Mouse (Mus musculus): ENCODE measurements around the gene Paxx.
A peak's percentile ranks its signal among the peaks of the same experiment; 100 is the strongest.

The Paxx gene

DNA sequence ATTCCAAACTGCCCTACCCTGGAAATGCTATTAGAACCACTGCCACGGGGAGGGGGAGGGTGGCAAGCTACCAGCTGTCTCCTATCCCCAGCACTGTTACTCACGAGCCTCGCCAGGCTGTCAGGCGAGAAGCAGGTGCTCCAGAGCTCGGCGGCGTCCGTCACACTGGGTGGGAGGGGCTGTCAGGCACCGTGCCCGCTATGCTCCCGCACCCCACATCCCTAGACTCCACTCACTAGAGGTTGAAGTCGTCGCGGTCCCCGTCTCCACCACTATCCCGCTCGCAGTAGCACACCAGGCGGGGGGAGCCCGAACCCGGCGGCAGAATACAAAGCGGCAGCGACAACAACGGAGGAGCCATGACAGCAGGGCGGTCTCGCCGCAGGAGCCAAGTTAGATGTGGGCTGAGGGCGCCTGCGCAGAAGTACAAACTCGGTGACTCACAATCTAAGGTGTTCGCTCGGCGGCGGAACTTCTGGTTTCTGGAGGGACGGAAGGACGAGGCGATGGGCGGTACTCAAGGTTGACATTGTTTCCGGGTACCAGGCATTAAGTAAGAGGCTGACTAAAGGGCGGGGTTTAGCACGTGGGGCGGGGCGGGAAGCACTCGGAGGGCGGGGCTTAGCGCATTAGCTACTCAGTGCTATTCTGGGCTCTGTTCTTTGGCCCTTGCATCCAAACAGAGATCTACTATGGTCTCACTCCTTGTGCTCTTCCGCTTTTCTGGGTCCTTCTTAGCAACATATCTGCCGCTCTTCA, at the start of gene Paxx:
Paxx (minus strand) TSS at position 544 of the 759 bp plus-strand sequence.
- peak; percentile 93 to 95 for DNase-seq (ENCODE audit: low spot score in 2 of 2)

DNA sequence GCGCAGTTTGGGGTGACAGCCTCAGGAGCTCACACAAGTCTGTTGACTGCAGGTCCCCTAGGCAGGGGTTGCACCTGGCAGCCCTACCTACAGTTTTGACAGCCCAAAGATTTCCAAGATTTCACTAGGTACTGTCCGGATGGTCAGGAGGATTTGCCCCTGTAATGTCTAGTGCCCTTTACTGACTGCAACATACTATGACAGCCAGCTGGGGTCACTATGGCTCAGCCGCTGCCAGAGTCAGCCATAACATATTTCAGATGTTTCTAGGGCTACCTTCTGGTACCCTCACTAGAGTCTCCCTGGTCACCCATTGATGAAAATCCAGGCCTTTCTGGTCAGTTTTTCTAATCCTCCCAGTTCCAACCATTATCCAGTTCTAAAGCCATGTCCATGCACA, 49.0 kb upstream of the Paxx start:
- no peak for DNase-seq (ENCODE audit: low spot score in 2 of 2)

DNA sequence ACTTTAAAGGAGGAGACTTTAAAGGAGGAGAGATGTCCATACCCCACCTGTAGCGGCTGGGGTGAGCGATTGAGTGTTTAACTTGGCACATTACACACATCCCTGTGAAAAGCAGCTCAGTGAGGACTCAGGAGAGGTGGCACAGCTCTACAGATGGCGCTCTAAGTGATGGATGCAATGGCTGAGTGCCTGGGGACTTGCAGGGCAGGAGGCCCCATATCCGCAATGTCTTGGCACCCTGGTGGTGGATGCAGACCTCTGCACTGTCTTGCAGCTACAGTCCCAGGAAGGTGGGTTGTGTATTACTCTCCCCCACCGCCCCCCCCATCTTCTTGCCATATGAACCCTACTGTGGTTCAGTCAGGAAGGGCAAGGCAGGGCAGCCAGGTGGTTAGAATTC, 46.1 kb upstream of the Paxx start:
- no peak for DNase-seq (ENCODE audit: low spot score in 2 of 2)

DNA sequence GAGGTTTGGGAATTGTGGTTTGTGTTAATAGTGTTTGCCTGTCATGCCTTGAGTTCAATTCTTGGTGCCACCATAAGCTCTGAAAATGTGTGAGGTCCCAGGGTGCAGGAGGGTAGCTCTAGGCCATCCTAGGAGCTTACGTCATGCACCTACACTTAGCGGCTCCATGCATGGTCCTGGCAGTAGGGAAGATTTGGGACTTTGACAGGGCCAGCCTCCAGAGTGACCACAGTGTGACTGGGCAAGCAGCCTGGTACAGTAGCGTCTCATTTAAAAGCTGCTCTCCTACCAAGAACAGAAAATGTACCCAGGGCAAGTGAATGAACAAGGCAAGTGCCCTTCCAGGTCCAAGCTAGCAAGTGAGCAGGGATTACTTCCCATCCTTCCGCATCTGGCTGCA, 45.0 kb upstream of the Paxx start:
- no peak for DNase-seq (ENCODE audit: low spot score in 2 of 2)

DNA sequence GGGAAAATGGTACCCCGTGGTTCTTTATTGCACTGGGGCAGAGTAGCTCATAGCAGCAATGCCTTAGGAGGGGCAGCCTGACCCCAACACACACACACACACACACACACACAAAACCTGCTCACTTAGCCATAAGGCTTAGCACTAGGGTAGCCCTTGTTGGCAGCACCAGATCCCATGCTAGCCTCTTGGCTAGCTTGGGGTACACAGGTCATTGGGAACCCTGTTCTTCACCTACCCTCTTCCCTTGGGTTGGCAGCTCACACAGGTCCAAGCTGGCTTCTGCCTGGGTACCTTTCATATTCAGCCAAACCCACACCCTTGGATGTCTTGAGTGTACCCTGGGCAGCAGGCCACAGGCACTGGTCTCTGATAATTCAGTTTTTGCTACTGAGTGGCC, 44.1 kb upstream of the Paxx start:
- DNase-seq (ENCODE audit: low spot score in 2 of 2) = no peak

DNA sequence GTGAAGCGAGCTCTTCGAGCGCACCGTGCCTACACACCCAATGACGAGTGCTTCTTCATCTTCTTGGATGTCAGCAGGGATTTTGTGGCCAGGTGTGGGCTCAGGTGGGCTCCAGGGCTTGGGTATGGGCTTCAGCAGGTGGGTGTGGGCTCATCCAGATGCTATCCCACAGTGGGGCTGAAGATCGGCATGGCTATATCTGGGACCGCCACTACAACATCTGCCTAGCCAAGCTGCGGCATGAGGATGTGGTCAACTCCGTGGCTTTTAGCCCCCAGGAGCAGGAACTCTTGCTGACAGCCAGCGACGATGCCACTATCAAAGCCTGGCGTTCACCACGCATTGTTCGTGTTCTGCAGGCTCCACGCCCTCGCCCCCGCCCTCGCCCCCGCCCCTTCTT, 43.6 kb upstream of the Paxx start:
- no peak for DNase-seq (ENCODE audit: low spot score in 2 of 2)

DNA sequence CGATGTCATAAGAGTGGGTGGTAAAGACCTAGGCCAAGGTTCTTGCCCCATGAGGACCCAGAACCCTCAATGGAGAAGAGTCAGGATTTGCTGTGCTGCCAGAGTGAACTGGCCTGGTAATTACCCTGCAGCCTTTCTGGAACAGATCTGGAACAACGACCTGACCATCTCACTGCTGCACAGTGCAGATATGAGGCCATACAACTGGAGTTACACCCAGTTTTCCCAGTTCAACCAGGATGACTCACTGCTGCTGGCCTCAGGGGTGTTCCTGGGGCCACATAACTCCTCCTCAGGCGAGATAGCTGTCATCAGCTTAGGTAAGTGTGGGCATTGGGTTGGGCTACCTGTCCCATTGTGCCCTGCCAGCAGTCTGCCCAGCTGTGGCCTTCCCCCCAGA, 41.8 kb upstream of the Paxx start:
- no peak for DNase-seq (ENCODE audit: low spot score in 2 of 2)

DNA sequence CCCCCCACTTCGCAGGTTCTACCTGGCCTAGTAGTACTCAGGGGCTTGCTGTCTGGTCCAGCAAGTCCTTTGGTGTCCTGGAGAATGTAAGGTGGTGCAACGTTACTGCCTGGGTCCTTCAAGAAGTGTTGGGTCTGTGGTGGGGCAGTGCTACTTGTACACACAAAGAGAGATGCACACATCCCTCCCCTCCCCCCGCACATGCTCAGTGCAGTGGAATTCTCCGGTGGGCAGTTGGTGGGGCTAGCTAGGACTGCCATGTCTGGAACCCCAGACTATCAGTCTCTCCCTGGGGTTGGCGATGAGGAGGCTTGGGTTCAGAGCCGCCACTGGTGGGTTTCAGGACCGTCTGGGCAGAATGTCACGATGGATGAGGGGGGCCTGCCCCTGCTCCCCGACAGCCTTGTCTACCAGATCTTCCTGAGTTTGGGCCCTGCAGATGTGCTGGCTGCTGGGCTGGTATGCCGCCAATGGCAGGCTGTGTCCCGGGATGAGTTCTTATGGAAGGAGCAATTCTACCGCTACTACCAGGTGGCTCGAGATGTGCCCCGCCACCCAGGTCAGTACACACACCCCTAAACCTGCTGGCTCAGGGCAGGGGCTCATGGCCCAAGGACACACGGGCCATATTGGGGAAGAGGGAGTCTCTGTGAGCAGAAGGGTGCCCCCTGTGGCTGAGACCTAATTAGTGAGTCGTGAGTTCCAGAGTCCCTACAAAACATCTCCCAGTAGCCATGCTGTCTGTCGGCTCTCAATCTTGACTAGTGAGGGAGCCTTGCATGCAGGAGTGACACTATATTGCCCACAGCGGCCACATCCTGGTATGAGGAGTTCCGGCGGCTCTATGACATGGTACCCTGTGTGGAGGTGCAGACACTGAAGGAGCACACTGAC, 40.9 kb upstream of the Paxx start, which contains the start of gene C8g:
C8g (minus strand) TSS at position 127 of the 894 bp plus-strand sequence.
- DNase-seq (ENCODE audit: low spot score in 2 of 2) = no peak

DNA sequence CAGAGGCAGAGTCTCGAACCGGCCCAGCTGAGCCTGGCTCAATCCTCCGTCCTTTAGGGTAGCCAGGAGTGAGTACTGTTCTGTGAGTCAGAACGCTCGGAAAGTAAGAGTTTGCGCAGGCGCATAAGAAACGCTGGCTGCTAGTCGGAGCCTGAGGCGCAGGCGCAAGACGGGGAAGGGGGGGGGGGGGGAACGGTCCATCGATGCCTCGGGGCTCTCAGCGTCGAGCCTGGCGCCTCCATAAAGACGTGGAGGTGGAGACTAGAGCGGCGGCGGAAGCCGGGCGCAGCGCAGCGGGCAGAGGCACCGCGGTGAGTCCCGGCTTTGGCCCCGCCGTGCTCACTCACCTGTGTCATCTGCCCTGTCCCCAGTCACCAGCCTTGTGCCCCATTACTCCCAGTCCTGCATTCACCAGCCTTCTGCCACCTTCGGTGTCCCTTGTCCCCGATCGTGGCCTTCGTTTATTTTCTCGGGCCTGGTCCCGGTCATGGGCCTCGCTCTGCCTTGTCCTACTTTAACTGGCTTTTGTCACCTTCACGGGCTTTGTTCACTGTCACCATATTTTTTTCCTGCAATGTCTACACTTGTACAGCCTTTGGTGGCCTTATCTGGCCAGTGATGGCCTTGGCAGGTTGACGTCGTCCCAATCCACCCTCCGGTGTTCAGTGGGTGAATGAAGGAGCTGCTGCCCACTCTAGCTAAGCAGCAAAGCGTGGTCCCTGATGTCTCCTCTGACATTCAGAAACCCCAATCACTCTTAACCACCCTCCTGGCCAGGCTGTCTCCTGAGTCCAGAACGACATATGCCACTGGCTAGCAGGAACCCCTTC, 39.9 kb upstream of the Paxx start, which contains the start of gene Fbxw5:
Fbxw5 (plus strand) TSS at position 175 of the 830 bp plus-strand sequence.
- DNase-seq (ENCODE audit: low spot score in 2 of 2) = peak; percentile 43 to 82

DNA sequence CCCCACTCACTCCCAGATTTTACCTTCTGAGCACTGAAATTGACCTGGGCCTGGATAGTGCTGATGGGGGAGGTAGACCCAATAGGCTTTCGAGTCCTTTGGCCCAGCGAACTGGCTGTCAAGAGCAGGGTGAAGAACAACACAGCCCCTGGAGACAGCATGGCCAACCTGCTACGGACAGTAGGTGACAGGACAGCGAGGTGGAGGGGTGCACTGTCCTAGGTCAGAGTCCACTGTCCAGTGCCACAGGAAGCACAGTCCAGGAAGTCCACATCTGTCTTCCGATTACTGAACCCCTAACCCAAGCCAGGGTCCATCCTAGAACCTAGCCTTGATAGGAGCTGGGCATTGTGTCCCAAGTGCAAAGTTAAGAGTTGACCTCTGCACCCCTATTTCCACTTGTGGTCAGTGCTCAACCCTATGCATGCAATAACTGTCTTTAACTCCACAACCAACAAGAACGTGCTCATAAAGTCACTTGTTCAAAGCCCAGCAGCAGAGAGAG, 39.2 kb upstream of the Paxx start:
- no peak for DNase-seq (ENCODE audit: low spot score in 2 of 2)

DNA sequence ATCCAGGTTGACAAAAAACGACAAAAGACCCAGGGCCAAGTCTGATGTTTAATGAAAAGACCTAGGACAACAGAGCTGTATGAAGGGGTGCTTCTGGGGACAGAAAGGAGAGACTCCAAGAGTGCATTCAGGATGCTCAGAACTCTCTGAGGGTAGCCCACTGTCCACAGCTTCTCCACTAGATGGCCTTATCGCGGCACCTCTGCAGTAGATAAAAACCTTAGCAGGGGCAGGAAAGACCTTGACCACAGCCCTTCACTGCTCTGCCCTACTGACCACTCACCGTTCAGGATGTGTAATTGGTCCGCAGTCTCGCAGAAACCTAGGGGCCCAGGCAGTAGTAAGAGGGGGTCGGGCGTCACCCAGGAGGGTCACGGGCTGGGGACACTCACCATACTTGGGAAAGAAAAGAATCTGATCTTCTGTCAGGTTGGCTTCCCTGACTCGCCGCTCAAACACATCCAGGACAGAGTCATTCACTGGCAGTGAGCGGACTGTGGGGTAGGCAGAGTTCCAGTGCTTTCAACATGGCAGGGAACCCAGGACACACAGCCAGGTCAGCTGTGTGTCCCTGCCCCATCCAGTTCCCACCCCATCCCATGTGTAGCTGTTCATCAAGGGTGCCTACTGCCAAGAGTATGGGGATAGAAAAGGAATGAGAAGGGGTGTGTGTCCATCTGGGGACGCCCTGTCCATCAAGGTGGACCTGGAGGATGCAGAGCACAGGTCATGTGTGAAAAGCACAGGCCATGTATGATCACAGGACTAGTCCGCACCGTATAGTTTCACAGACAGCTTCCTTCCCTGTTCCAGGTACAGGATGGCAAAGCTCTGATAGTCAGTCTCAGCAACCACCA, 38.0 kb upstream of the Paxx start:
- no peak for DNase-seq (ENCODE audit: low spot score in 2 of 2)

DNA sequence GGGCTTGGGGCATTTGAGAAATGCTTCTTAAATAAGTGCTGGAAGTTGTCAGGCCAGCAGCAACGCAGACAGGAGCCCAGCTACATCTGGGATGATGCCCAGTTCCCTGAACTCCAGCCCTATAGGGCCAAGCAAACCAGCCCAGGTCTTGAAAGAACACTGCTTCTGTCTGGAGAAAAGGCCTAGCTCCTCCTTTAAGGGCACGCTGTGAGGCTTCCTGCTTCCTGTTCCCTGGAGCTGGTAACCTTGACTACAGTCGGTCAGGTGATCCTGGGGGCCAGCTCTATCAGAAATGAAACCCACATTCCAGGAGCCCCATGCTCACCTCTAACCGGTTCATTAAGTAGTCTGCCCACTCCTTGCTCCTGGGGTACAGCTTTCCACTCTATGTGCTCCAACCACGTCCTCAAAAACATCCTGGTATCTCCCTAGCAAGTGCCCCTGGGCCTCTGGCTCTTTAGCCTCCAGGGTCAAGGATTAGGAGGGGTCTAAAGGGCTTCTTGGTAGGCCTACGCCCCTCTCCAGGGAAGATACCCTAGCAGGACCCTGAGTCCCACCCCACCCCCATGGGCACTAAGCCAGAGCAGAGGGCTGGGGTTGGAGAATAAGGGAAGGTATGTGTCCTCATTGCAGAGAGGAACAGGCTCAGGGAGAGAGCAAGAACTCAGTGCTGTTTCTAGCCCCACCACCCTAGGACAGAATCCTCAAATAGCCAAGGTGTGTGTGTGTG, 37.1 kb upstream of the Paxx start:
- DNase-seq (ENCODE audit: low spot score in 2 of 2) = no peak

DNA sequence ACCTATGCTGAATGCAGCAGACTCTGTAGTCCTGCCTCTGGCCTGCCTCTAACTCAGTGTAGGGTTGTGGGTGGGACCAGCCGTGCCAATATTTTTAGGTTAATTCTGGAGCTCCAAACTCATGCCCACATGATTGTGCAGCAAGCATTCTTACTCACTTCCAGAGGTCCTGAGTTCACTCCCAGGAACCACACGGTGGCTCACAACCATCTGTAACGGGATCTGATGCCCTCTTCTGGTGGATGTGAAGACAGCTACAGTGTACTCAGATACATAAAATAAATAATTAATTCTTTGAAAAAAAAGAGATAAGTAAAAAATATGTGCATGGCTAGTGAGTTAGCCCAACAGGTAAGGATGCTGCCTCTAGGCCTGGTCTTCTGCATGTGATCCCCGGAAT, 35.6 kb upstream of the Paxx start:
- DNase-seq (ENCODE audit: low spot score in 2 of 2) = no peak

DNA sequence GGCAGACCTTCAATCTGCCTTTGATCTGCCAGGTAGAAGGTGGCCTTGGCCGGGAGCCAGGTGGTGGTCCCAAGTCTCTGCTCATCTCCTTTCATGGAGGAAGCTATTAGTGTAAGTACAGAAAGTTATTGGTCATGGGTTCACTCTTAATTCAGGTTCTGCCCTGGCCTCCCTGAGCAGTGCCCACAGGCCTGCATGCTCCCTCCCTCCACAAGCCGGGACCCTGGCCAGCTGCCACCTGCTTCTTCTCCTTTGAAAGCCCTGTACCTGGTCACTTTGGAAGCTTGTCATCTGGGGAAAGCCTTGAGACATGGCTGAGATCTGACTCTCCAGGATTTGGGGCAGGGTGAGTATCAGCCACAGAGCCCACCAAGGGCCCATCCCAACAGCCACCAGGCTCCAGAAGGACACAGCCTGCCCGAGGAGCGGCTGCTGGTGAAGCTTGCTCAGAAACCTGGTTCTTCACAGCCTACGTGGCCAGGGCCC, 32.6 kb upstream of the Paxx start, which contains the start of gene Lcn12:
Lcn12 (minus strand) TSS at position 436 of the 486 bp plus-strand sequence.
- no peak for DNase-seq (ENCODE audit: low spot score in 2 of 2)

DNA sequence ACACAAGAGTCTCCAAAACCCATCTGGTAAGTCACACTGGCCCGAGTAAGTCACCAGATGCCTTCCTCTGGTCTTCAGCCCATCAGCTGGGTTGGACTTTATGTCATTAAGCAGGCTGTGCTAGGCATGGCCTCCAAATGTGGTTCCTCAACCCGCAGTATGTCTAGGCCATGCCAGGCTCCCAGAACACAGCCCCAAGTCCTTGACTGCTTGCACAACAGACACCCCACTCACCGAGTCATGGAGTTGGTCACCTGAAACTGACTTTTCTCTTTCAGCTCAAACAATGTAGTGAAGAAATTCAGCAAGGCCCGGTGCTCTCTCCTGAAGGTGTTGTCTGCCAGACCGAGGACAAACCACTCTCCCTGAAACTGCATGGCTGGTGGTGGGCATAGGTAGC, 32.1 kb upstream of the Paxx start:
- DNase-seq (ENCODE audit: low spot score in 2 of 2) = no peak

DNA sequence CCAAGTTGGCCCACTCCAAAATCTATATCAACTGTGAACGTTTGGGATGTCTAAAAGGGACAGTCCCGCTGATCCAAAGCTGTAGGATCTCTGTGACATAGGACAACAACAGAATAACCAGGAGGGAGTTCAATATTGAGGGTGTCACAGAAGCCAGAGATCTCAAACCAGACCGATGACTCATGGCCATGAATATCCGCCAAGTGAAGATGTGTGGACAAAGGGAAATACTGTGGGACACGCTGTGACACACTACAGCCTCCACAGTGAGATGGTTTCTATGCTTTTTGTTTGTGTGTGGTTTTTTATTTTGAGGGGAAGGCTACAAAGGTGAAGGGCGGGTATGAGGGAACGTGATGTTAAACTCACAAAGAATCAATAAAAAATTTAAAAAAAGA, 27.8 kb upstream of the Paxx start:
- DNase-seq (ENCODE audit: low spot score in 2 of 2) = no peak

DNA sequence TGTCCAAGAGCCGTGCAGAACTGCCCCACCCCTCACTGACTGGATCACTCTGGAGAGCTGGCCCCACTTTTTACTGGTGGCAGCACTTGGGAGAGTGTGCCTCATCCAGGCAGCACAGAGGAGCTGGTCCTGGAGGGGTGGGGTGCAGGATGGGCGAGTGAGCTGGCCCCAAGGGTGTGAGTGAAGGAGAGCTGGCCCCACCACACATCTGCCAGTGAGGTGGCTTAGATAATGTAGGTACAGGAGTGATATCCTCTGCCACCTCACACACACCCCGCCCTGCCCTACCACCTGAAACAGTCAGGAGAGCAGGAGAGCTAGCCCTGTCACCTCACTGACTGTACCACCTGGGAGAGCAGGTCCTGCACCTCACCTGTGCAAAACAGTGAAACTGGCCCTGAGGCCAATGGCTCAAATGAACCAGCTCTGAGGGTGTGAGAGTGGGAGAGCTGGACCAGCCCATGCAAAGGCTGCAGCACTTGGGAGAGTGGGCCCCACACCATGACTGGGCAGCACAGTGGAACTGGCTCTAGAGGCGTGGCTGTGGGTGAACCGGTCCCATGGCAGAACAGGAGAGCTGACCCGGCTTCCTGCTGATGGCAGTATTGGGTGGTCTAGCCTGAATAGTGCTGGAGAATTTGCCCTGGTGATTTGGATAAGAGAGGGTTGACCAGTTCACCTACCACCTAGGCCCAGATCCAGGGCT, 27.2 kb upstream of the Paxx start:
- no peak for DNase-seq (ENCODE audit: low spot score in 2 of 2)

DNA sequence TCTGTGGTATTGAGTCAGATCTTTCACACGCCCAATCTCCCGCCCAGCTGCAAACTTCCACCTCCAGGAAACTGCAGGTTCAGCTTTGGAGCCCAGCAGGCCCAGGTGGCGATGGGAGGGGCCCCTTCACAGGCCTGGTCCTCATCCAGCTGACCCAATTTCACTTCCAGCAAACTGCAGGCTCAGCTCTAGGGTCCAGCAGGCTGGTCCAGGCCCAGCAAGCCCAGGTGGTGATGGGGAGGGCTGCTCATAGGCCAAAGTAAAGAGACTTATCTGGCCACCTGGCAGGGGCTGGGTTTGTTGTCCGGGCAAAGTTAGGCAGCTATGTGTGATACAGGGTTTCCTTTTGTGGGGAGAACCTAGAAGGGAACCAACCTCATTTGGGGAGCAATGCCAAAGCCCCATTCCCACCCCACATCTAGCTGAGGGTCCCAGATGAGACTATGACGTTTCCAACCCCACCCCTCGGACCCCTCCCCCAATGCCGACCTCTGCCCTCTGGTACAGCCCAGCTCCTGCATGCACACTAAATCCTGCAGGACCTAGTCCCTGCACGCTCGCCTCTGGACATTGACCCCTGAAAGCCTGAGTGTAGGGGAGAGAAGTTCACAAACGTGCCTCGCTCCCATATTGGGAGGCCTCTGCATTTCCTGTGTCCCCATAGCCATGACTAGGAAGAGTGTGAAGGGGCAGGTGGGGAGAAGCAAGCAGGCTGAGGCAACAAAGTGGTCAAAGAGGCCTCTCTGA, 24.2 kb upstream of the Paxx start:
- no peak for DNase-seq (ENCODE audit: low spot score in 2 of 2)

DNA sequence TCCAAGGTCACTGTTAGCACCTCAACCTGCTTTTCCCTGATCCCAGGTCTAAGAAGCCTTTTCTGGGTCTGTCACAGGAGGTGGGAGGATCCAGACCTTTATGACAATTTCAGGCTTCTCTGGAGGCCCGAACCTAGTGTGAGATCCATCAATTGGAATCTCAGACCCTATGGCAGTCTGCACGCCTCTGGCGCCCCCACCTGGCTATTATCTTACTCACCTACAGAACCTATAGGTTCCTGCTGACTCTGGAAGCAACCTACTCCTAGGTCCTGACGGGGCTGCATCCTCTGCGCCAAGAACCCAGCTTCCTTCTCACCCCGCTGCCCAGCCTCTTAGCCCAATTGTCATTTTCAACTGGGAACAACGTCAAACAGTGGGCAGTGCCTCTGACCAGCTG, 22.1 kb upstream of the Paxx start:
- no peak for DNase-seq (ENCODE audit: low spot score in 2 of 2)

Data from left cerebral cortex, adult 9 months (tissue).